Mouse (Mus musculus) bone marrow macrophage, adult 2 months (primary cell): ENCODE results near the gene Gm21897. TPM values are rescaled to one million over a fixed set of nuclear protein-coding genes. Genes with fewer than 3 reads are reported as not detected.
"Not testable (repeated sequence)": the region's sequence is repeated elsewhere in the genome, so short reads cannot be mapped to it uniquely, and the experiment has no call there.

Experiments
- H3K27ac ChIP-seq: 2 replicates; pipeline ENCODE4 v1.5.1; 2012; ENCODE audit warnings: low read depth, low read length; ENCODE audit not compliant: insufficient read depth
- H3K4me1 ChIP-seq: 2 replicates; pipeline ENCODE4 v1.6.1; 2012; ENCODE audit warnings: low read length; ENCODE audit not compliant: control insufficient read depth, insufficient read depth
- H3K4me3 ChIP-seq: 2 replicates; pipeline ENCODE4 v1.5.1; 2012; ENCODE audit warnings: mild to moderate bottlenecking, low read length, moderate library complexity; ENCODE audit not compliant: insufficient read depth
- CTCF ChIP-seq: IDR thresholded peaks from 2 replicates; pipeline ENCODE4 v1.5.1; 2012; ENCODE audit warnings: low read depth, mild to moderate bottlenecking, low read length, moderate library complexity
- POLR2A ChIP-seq: IDR thresholded peaks from 2 replicates; pipeline ENCODE4 v1.6.1; 2012; ENCODE audit warnings: mild to moderate bottlenecking, low read depth, low read length, borderline replicate concordance
- polyA plus RNA-seq: library from polyadenylated mRNA; stranded (reverse); fragments of >200 nt; gene quantifications from 2 replicates; pipeline ENCODE4 v1.2.4, GENCODE M21; 2012; ENCODE audit not compliant: missing spikeins, insufficient read depth, insufficient read length

The Gm21897 gene
- not detected in 2 replicates for polyA plus RNA-seq

DNA sequence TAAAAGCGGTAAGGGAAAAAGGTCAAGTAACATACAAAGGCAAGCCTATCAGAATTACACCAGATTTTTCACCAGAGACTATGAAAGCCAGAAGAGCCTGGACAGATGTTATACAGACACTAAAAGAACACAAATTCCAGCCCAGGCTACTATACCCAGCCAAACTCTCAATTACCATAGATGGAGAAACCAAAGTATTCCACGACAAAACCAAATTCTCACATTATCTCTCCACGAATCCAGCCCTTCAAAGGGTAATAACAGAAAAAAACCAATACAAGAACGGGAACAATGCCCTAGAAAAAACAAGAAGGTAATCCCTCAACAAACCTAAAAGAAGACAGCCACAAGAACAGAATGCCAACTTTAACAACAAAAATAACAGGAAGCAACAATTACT lies at the start of gene Gm21897:
TSS of gene Gm21897 (plus strand) at position 301 of the 400 bp plus-strand sequence.
- H3K4me3 ChIP-seq, H3K27ac ChIP-seq, H3K4me1 ChIP-seq: not testable (repeated sequence)

GRCm38 (mm10) chr16:15272291-15272690 lies 45.0 kb upstream of the Gm21897 start:
- TF ChIP-seq POLR2A (no peak), CTCF (no peak)
- H3K4me1 ChIP-seq: no peaks in the 10 kb centered on the region

DNA sequence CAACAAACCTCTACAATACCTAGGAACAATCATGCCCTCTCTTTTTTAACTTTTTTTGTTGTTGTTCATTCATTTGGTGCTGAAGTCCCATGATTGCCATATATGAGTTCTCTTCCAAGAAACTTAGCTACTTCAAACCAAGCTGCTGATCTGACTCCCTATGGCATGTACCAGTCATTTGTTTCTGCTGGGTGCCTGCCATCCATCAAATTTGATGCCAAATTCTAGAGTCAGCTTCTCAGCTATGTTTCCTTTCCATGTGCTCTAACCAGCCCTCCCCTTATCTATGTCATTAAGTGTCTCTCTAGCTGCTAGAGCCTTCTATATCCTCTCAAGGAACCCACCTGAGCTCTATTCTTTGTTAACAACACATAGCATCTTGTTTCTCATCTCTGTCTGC lies 39.8 kb upstream of the Gm21897 start:
- TF ChIP-seq CTCF (no peak), POLR2A (no peak)
- no peak overlapping the region for H3K27ac ChIP-seq
- no peaks in the 10 kb centered on the region for H3K4me1 ChIP-seq
- no peak overlapping the region for H3K4me3 ChIP-seq

More at GRCm38 (mm10) chr16:15272291-15272690, 45.0 kb upstream of the Gm21897 start:
- H3K27ac ChIP-seq: no peak overlapping the region
- no peak overlapping the region for H3K4me3 ChIP-seq

- TF ChIP-seq POLR2A (no peak), CTCF (no peak)
- no peaks in the 10 kb centered on the region for H3K4me1 ChIP-seq
- H3K27ac ChIP-seq: no peak overlapping the region
These were observed 24.2 kb upstream of the Gm21897 start for GRCm38 (mm10) chr16:15293041-15293440.

GRCm38 (mm10) chr16:15294289-15294688 lies 23.0 kb upstream of the Gm21897 start:
- TF ChIP-seq CTCF (no peak), POLR2A (no peak)
- Histone ChIP-seq H3K4me1 (no peaks in the 10 kb centered on the region), H3K27ac (no peak overlapping the region), H3K4me3 (no peak overlapping the region)

More at GRCm38 (mm10) chr16:15293041-15293440, 24.2 kb upstream of the Gm21897 start:
- no peak overlapping the region for H3K4me3 ChIP-seq

DNA sequence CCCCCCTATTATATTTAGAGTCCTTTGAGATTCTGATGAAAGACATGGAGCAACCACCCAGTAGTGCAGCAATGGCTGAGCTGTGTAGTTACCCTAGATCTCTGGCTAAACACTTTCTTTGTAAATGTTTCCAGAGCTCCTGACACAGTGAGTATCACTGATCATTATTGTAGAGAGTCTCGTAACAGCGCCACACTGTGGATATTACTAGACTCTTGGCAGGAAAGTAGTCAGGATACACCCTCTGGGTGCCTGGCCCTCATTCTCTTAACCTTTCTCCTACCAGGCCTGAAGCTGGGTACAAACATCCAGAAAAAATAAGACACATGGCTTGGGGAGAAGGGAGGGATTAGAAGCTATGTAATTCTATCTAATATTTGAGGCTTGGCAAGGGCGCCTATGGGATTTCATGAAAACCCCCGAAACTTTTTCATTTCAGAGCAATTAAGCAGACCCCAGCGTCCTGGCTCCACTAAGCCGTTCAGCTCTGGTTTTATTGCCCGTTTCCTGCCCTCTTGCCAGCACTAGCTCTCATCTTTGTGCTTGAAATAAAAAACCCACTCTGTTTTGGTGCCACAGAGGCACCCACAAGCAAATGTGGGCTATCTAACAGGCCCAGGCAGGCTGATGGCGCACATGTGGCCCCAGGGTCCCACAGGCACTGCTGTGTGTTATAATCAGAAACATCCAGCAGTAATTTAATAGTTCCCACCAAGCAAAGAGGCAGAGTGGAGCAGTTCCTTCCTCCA lies 22.2 kb upstream of the Gm21897 start:
- no peak for TF ChIP-seq CTCF
- no peak for TF ChIP-seq POLR2A
- H3K27ac ChIP-seq: no peak overlapping the region
- H3K4me3 ChIP-seq: no peak overlapping the region
- no peaks in the 10 kb centered on the region for H3K4me1 ChIP-seq

DNA sequence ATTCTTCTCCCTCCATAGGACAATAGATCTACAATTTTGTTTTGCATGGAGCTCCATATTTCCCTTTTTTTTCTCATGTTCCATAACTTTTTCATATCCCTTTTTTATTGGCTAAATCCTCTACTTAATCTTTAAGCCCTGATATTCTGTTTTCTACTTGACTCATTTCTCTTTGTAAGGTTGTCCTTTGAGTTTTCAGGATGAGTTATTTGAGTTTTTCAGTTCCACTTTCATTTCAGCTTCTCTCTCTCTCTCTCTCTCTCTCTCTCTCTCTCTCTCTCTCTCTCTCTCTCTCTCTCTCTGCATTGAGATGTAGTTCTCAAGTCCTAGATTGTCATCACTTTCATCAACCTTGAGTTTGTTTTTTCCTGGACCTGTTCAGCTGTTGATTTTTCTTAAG lies 17.3 kb downstream of the Gm21897 start:
- Histone ChIP-seq H3K27ac (no peak overlapping the region), H3K4me3 (no peak overlapping the region), H3K4me1 (0 out of 2 replicates have a peak, but pooled peaks cover 2% of the 10 kb centered on the region)
- no peak for TF ChIP-seq CTCF
- TF ChIP-seq POLR2A: no peak

GRCm38 (mm10) chr16:15339051-15339450 lies 21.8 kb downstream of the Gm21897 start:
- Histone ChIP-seq H3K4me3 (no peak overlapping the region), H3K4me1 (0 out of 2 replicates have a peak, but pooled peaks cover 2% of the 10 kb centered on the region)
- no peak for TF ChIP-seq CTCF

DNA sequence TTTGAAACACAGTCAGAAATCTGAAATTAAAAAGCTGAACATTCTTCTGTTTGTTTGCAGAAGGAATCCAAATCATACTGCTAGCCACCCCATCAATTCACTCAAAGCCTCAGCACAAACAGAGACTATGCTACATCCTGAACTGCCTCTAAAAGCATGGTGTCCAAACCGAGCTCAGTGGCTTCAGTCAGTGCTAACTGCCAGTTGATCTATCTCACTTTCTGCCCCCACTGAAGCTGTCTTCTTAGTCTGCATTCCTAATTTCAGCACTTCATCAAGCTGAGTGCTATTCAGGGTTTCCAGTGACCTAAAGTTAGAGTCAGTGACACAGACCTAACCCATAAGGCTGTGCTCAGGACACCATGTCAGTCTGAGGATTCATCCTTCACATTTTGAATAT lies 28.8 kb downstream of the Gm21897 start:
- no peak overlapping the region for H3K27ac ChIP-seq
- H3K4me1 ChIP-seq: no peaks in the 10 kb centered on the region
- H3K4me3 ChIP-seq: no peak overlapping the region
- TF ChIP-seq CTCF (no peak), POLR2A (no peak)

More at GRCm38 (mm10) chr16:15339051-15339450, 21.8 kb downstream of the Gm21897 start:
- H3K27ac ChIP-seq: no peak overlapping the region

DNA sequence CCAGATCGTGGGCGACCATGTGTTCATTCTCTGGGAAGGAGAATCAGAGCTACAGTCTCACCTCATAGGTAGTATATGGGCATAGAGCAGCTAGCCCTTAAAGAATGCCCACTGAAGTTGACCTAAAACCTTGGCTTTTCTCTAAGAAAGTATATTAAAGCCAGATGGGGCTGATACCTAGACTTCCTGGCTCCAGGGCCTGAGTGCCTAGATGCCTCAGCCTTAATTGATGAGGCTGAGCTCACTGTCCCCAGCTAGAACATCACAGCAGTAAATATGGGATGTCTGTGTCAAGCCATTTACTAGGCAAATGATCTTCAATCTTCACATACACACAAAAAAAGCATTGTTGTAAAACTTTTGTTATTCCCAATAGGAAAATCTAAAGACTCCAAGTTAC lies 32.1 kb downstream of the Gm21897 start:
- Histone ChIP-seq H3K27ac (no peak overlapping the region), H3K4me1 (peaks cover 13% of the 10 kb centered on the region), H3K4me3 (no peak overlapping the region)
- no peak for TF ChIP-seq CTCF
- no peak for TF ChIP-seq POLR2A
